Mouse (Mus musculus): ENCODE measurements around the gene Acsbg1. TPM values are rescaled to one million over a fixed set of nuclear protein-coding genes. Genes with fewer than 3 reads are reported as not detected.
"Not testable (repeated sequence)": the region's sequence is repeated elsewhere in the genome, so short reads cannot be mapped to it uniquely, and the experiment has no call there.

The Acsbg1 gene
- polyA plus RNA-seq, 1 experiment from 2014 or later, result 32.4 TPM

GRCm38 (mm10) chr9:54602916-54603315, 58.8 kb downstream of the Acsbg1 start:
- ATAC-seq (ENCODE audit: low FRiP score) (no peak), DNase-seq (ENCODE audit: low spot score) (no peak)
- H3K9me3 ChIP-seq (ENCODE audit: control insufficient read depth, low read length), result no peaks in the 10 kb centered on the region
- H3K4me3 ChIP-seq (replicated peaks; ENCODE audit: low read length), result no peak overlapping the region
- peaks cover 77% of the 10 kb centered on the region for H3K36me3 ChIP-seq (replicated peaks; ENCODE audit: control insufficient read depth, insufficient read depth)
- no peak overlapping the region for H3K9ac ChIP-seq
- no peak overlapping the region for H3K4me2 ChIP-seq (replicated peaks)
- H3K4me1 ChIP-seq (replicated peaks; ENCODE audit: control insufficient read depth, insufficient read depth, low read length), result no peaks in the 10 kb centered on the region
- WGBS, result 78% methylated on average over 7 of the region's 7 CpGs
- H3K27me3 ChIP-seq (ENCODE audit: control insufficient read depth, insufficient read depth, low read length), result no peaks in the 10 kb centered on the region
- H3K27ac ChIP-seq, result no peak overlapping the region

DNA sequence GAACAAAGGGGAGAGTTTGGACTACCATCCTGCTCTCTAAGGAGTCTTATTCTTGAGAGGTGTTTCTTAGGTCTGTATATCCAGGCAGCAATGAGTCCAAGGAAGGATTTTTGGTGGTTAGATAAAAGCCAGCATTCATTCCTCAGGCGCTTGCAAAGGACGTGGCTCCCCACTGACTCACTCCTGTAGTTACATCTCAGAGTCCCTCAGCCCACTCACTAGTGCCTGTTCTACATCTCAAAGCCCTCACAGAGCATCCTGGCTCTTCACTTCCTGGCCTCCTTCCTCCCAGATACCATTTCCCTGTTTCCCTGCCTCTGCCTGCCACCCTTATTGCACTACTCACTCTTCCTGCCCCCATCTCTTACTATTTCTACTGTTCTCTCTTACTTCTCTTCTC, 59.3 kb downstream of the Acsbg1 start:
- 83% methylated on average over 2 of the region's 2 CpGs for whole genome bisulfite sequencing
- no peak for ATAC-seq (ENCODE audit: low FRiP score)

DNA sequence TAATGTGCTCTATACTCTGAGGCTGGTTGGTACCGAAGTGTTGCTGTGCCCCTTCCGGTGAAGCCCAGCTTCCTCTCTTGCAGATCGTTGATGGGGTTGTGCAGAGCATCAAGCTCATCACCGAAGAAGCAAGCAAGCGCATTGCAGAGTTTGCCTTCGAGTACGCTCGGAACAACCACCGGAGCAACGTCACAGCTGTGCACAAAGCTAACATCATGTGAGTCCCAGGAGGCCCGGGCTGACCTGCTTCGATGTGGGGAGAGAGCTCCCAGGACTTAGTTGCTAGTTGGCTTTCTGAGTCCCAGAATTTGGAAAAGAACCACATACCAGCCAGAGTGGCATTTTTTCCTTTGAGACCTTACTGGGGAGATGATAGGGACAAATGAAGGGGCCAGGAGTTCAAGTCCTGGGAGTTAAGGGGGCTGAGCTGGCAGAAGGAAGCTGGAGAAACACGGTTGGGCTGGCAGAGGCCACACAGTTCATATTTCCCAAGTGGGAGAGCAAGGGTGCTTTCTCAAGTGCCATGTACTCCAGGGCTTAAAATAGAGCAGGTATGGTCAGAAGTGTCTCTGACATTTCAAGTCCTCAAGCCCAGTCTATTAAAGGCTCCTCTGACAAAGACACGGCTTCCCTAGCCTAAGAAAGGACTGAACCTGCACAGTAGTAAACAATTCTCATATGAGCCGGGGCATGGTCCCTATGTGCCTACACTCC, 64.8 kb downstream of the Acsbg1 start:
- ATAC-seq (ENCODE audit: low FRiP score) (no peak), DNase-seq (ENCODE audit: low spot score) (no peak)
- Histone ChIP-seq H3K9ac (no peak overlapping the region), H3K27ac (no peak overlapping the region), H3K36me3 (replicated peaks; ENCODE audit: control insufficient read depth, insufficient read depth) (peaks cover 96% of the 10 kb centered on the region), H3K27me3 (ENCODE audit: control insufficient read depth, insufficient read depth, low read length) (no peaks in the 10 kb centered on the region), H3K9me3 (ENCODE audit: control insufficient read depth, low read length) (no peaks in the 10 kb centered on the region), H3K4me2 (replicated peaks) (no peak overlapping the region), H3K4me3 (replicated peaks; ENCODE audit: low read length) (no peak overlapping the region), H3K4me1 (replicated peaks; ENCODE audit: control insufficient read depth, insufficient read depth, low read length) (no peaks in the 10 kb centered on the region)
- WGBS, result 95% methylated on average over 15 of the region's 15 CpGs

More for the DNA sequence above, 59.3 kb downstream of the Acsbg1 start:
- no peak overlapping the region for H3K4me2 ChIP-seq (replicated peaks)
- H3K27ac ChIP-seq, result no peak overlapping the region
- DNase-seq (ENCODE audit: low spot score), result no peak
- no peak overlapping the region for H3K9ac ChIP-seq
- no peaks in the 10 kb centered on the region for H3K27me3 ChIP-seq (ENCODE audit: control insufficient read depth, insufficient read depth, low read length)
- no peaks in the 10 kb centered on the region for H3K9me3 ChIP-seq (ENCODE audit: control insufficient read depth, low read length)
- H3K36me3 ChIP-seq (replicated peaks; ENCODE audit: control insufficient read depth, insufficient read depth), result peaks cover 83% of the 10 kb centered on the region
- H3K4me1 ChIP-seq (replicated peaks; ENCODE audit: control insufficient read depth, insufficient read depth, low read length), result no peaks in the 10 kb centered on the region
- H3K4me3 ChIP-seq (replicated peaks; ENCODE audit: low read length), result no peak overlapping the region

DNA sequence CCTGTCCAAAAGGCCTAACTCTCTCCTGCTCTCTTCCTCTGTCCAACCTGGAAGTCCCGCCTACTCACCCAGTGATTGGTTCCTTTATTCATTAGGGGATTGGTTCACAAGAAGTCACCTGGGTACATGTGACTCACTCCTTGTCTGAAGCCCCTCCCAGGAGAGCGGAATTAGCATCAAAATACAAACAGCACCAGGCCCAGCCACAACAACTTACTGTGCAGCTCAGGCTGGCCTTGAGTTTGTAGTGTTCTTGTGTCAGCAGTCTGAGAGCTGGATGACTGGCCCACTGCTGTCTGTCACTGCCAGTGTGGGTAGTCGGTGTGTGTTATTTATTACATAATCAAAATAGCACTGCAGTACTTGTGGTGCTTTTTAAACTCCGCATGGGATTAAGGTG, 68.0 kb downstream of the Acsbg1 start:
- 80% methylated on average over 4 of the region's 4 CpGs for WGBS
- H3K4me2 ChIP-seq (replicated peaks); H3K4me3 ChIP-seq (replicated peaks; ENCODE audit: low read length); DNase-seq (ENCODE audit: low spot score); H3K4me1 ChIP-seq (replicated peaks; ENCODE audit: control insufficient read depth, insufficient read depth, low read length); H3K27me3 ChIP-seq (ENCODE audit: control insufficient read depth, insufficient read depth, low read length); H3K9me3 ChIP-seq (ENCODE audit: control insufficient read depth, low read length); H3K9ac ChIP-seq; H3K27ac ChIP-seq; ATAC-seq (ENCODE audit: low FRiP score): not testable (repeated sequence)
- H3K36me3 ChIP-seq (replicated peaks; ENCODE audit: control insufficient read depth, insufficient read depth), result peaks cover 85% of the 10 kb centered on the region

DNA sequence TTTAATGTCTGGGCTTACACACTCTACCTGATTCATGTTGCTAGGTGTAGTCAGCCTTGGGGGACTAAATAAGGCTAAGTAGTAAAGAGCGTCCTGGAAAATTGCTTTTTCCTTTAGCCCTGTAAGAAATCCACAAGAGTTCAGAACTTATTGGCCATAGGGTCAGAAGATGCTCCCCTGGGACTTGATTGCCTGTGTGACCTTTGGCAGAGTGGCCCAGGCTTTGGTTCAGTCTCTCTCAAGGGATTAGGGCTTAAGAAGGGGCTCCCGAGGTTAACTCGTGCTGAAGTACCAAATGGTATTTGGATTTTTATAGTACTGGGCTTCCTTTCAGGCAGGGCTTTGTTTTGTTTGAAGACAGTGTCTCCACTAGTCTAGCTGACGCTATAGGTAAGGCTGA, 73.8 kb downstream of the Acsbg1 start:
- DNase-seq (ENCODE audit: low spot score), result no peak
- H3K27ac ChIP-seq, result no peak overlapping the region
- peak overlapping the region; percentile 67 for H3K4me2 ChIP-seq (replicated peaks)
- H3K4me3 ChIP-seq (replicated peaks; ENCODE audit: low read length), result peak overlapping the region; percentile 85; the same call in 1 of the 2 replicates
- 74% methylated on average over 4 of the region's 4 CpGs for WGBS
- H3K9ac ChIP-seq, result peak overlapping the region; percentile 89; the same call in 1 of the 2 replicates
- ATAC-seq (ENCODE audit: low FRiP score), result no peak
- H3K36me3 ChIP-seq (replicated peaks; ENCODE audit: control insufficient read depth, insufficient read depth), result peaks cover 28% of the 10 kb centered on the region
- no peaks in the 10 kb centered on the region for H3K27me3 ChIP-seq (ENCODE audit: control insufficient read depth, insufficient read depth, low read length)
- peaks cover 16% of the 10 kb centered on the region for H3K4me1 ChIP-seq (replicated peaks; ENCODE audit: control insufficient read depth, insufficient read depth, low read length)
- H3K9me3 ChIP-seq (ENCODE audit: control insufficient read depth, low read length), result no peaks in the 10 kb centered on the region

GRCm38 (mm10) chr9:54586199-54587061, 75.2 kb downstream of the Acsbg1 start, which contains the start of gene Idh3a:
Idh3a (plus strand) TSS chr9:54586334.
- under 1% methylated on average over 72 of the region's 73 CpGs for WGBS
- no peaks in the 10 kb centered on the region for H3K9me3 ChIP-seq (ENCODE audit: control insufficient read depth, low read length)
- peak; percentile 99 for ATAC-seq (ENCODE audit: low FRiP score)

GRCm38 (mm10) chr9:54585839-54586198, 75.9 kb downstream of the Acsbg1 start:
- Histone ChIP-seq H3K4me3 (replicated peaks; ENCODE audit: low read length) (peak overlapping the region; percentile 85), H3K4me2 (replicated peaks) (peak overlapping the region; percentile 67), H3K27ac (peak overlapping the region; percentile 70; the same call in 1 of the 2 replicates), H3K27me3 (ENCODE audit: control insufficient read depth, insufficient read depth, low read length) (no peaks in the 10 kb centered on the region), H3K9ac (peak overlapping the region; percentile 89), H3K36me3 (replicated peaks; ENCODE audit: control insufficient read depth, insufficient read depth) (peaks cover 10% of the 10 kb centered on the region), H3K4me1 (replicated peaks; ENCODE audit: control insufficient read depth, insufficient read depth, low read length) (peaks cover 16% of the 10 kb centered on the region), H3K9me3 (ENCODE audit: control insufficient read depth, low read length) (no peaks in the 10 kb centered on the region)
- 30% methylated on average over 5 of the region's 5 CpGs for WGBS
- ATAC-seq (ENCODE audit: low FRiP score) (0 out of 2 replicates have a peak, but pooled peaks have one; percentile 25), DNase-seq (ENCODE audit: low spot score) (no peak)

More at GRCm38 (mm10) chr9:54586199-54587061, 75.2 kb downstream of the Acsbg1 start, which contains the start of gene Idh3a:
- Histone ChIP-seq H3K4me2 (replicated peaks) (peak within 1 kb of the TSS; percentile 67), H3K27ac (peak within 1 kb of the TSS; percentile 70; the same call in 1 of the 2 replicates), H3K4me3 (replicated peaks; ENCODE audit: low read length) (peak within 1 kb of the TSS; percentile 85), H3K36me3 (replicated peaks; ENCODE audit: control insufficient read depth, insufficient read depth) (peaks cover 14% of the 10 kb centered on the region), H3K4me1 (replicated peaks; ENCODE audit: control insufficient read depth, insufficient read depth, low read length) (peaks cover 16% of the 10 kb centered on the region), H3K9ac (peak within 1 kb of the TSS; percentile 89), H3K27me3 (ENCODE audit: control insufficient read depth, insufficient read depth, low read length) (no peaks in the 10 kb centered on the region)
- peak; percentile 98 for DNase-seq (ENCODE audit: low spot score)

- H3K4me2 ChIP-seq (replicated peaks); H3K27me3 ChIP-seq (ENCODE audit: control insufficient read depth, insufficient read depth, low read length); H3K9ac ChIP-seq; H3K27ac ChIP-seq; ATAC-seq (ENCODE audit: low FRiP score); H3K9me3 ChIP-seq (ENCODE audit: control insufficient read depth, low read length); DNase-seq (ENCODE audit: low spot score); H3K4me3 ChIP-seq (replicated peaks; ENCODE audit: low read length); H3K36me3 ChIP-seq (replicated peaks; ENCODE audit: control insufficient read depth, insufficient read depth): not testable (repeated sequence)
- H3K4me1 ChIP-seq (replicated peaks; ENCODE audit: control insufficient read depth, insufficient read depth, low read length), result peaks cover 16% of the 10 kb centered on the region
- 90% methylated on average over 2 of the region's 2 CpGs for WGBS
Measured at GRCm38 (mm10) chr9:54584127-54584526, 77.5 kb downstream of the Acsbg1 start.

- Histone ChIP-seq H3K36me3 (replicated peaks; ENCODE audit: control insufficient read depth, insufficient read depth) (no peaks in the 10 kb centered on the region), H3K27me3 (ENCODE audit: control insufficient read depth, insufficient read depth, low read length) (no peaks in the 10 kb centered on the region), H3K4me2 (replicated peaks) (no peak overlapping the region), H3K4me3 (replicated peaks; ENCODE audit: low read length) (no peak overlapping the region), H3K9me3 (ENCODE audit: control insufficient read depth, low read length) (no peaks in the 10 kb centered on the region), H3K4me1 (replicated peaks; ENCODE audit: control insufficient read depth, insufficient read depth, low read length) (peaks cover 16% of the 10 kb centered on the region), H3K27ac (no peak overlapping the region), H3K9ac (no peak overlapping the region)
- 56% methylated on average over 1 of the region's 1 CpGs for WGBS
- ATAC-seq (ENCODE audit: low FRiP score) (no peak), DNase-seq (ENCODE audit: low spot score) (no peak)
Measured at GRCm38 (mm10) chr9:54583712-54584111, 78.0 kb downstream of the Acsbg1 start.
